Mouse (Mus musculus) heart, postnatal 36 days (tissue): ENCODE measurements around the gene N4bp2l2. TPM values are rescaled to one million over a fixed set of nuclear protein-coding genes. Genes with fewer than 3 reads are reported as not detected.

Experiments used
- DNase-seq, 2 experiments: peaks; one replicate each; pipeline ENCODE4 v3.0.0; 2021 to 2022
- intact Hi-C: fragments of 180-260 bp; cut with DNase I; formaldehyde crosslinking; loops from one replicate; pipeline ENCODE4 v1.15.1; 2025
- total RNA-seq, 2 experiments: library from RNA; stranded (reverse); gene quantifications; 2 replicates each; pipeline ENCODE4 v1.2.3; 2021

Gene N4bp2l2
- total RNA-seq, 2 experiments from 2014 or later: 40.9 to 45.6 TPM

DNA sequence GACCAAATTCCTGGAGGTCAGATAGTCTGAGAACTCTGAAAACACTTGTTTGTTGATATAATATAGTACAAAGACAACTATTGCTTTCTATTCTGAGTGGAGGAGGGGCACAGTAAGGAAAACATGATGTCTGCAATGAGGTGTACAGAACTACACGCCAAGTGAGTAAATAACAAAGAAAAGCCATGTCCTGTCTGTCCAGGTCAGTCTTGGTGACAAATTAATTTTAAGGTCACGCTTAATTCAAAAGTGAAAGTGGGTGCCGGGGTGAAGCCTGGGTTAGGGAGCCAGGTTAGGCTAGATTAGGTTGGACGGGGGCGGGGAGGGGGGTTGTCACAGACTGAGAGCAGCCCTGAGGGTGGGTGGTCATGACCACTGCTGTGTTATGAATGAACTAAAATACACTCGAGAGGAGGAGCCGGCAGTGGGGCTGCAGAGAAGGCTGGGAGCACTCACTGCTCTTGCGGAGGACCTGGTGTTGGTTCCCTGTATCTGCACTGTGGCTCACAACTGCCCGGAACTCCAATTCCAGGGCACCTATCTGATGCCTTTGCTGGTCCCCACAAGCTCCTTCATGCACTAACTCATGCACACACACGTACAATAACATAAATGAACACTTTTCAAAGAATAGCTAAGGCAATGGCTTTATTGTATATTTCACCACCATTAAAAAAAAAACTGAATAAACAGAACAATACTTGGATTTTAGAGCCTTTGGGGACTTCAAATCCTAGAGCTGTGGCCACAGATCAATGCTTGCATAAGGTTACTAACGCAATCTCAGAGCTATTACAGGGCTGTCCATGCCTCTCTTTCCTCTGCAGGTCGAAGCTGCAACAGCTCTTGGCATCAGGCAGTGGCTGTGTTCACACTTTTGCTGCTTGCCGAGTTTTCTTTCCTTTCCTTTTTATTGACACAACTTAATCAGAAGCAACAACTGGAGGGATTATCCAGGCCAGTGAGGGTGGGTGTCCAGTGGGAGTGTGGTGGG lies 66.4 kb downstream of the N4bp2l2 start:
- intact Hi-C loops: no loop called here
- DNase-seq: no peak

GRCm38 (mm10) chr5:150598202-150599119 lies 67.5 kb downstream of the N4bp2l2 start:
- intact Hi-C loops: no loop called here
- no peak for DNase-seq

DNA sequence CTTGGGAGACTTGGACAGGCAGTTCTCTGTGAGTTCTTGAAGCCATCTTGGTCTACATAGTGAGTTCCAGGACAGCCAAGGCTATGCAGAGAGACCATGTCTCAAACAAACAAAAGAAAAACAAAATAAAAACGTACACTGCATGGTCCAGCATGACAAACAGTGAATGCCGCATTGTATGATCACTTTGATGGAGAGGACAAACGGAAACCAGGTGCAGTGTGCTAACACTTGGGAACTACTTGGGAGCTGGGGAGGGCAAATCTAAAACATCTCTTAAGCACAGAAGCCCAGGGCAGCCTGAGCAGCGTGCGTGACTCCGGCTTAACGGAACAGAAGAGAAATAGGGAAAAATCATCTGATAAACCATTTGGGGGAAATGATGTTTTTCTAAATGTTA lies 68.9 kb downstream of the N4bp2l2 start, which contains the start of gene N4bp2l1:
N4bp2l1 (minus strand) TSS at position 101 of the 400 bp plus-strand sequence.
- DNase-seq: no peak
- intact Hi-C loops: no loop called here

GRCm38 (mm10) chr5:150595366-150596016 lies 70.5 kb downstream of the N4bp2l2 start:
- no peak for DNase-seq
- intact Hi-C loops: no loop called here

DNA sequence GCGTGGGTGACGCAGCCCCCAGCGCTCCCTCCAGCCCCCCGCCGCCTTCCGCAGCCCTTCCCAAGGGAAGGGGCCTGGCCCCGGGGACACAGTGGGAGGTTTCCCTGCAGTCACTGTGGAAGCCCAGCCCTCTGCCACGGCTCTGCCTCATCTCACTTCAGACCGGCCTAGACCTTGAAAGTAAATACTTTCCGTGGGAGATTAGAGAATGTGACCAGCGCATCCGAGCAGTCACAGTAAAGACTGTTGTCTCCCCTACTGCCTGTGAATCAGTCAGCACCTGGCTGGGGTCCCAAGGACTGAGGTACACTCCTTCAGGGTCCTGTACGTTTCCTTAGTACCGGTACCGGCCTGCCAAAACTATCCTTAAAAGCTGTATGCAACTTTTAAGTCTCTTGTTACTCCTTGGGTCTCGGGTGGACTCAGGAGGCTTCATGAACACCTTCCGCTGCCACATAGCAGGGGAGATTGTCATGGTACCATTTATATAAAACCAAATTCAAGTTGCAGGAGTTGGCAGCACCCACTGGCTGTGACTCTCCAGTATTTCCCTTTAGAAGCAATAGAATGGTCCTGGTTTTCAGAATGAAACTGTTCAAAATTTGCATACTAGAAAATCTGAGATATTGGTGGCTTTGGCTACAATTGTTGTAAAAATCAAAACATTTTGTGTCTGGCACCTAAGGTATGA lies 71.2 kb downstream of the N4bp2l2 start:
- intact Hi-C loops: no loop called here
- DNase-seq: no peak

GRCm38 (mm10) chr5:150593756-150594648 lies 72.0 kb downstream of the N4bp2l2 start:
- peak; percentile 54 to 68 for DNase-seq
- intact Hi-C loops: no loop called here

DNA sequence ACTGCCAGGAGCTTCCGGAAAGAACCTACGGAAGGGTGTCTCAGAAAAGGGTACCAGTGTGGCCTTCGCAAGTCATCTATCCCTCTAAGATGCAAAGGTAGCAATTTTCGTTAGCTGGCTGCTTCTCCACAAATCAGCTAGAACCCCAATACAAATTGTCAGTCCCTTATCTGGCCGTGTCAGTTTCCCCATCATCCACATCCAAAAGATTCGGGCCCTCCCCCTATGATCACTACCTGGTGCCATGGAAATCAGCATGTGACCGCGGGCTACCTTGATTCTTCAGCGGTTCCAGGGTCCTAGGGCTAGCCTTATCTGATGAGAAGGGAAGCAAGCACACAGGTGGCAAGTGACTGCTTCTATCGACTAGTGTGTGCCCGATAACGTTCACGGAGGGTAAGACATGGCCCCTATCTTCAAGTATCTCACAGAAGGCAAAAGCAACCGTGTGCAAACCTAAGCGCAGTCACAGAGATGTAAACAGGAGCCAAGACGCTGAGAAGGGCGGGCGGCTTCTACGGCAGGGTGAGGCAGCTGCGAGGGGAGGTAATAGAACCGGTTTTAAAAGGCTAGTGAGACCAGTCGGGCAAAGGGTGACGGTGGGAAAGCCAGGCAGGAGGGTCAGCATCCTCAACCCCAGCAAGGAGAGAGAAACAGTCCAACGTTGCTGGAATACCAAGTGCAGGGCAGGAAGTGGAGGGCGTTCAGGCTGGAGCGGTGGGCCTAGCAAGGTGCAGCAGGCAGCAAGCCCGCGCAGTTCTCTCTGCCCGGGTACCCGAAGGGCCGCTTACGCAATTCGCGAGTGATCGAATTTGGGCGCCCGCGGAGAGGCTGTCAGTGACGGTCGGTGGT lies 72.9 kb downstream of the N4bp2l2 start:
- peak in 1 of 2 experiments; percentile 18 for DNase-seq
- intact Hi-C loops: no loop called here

DNA sequence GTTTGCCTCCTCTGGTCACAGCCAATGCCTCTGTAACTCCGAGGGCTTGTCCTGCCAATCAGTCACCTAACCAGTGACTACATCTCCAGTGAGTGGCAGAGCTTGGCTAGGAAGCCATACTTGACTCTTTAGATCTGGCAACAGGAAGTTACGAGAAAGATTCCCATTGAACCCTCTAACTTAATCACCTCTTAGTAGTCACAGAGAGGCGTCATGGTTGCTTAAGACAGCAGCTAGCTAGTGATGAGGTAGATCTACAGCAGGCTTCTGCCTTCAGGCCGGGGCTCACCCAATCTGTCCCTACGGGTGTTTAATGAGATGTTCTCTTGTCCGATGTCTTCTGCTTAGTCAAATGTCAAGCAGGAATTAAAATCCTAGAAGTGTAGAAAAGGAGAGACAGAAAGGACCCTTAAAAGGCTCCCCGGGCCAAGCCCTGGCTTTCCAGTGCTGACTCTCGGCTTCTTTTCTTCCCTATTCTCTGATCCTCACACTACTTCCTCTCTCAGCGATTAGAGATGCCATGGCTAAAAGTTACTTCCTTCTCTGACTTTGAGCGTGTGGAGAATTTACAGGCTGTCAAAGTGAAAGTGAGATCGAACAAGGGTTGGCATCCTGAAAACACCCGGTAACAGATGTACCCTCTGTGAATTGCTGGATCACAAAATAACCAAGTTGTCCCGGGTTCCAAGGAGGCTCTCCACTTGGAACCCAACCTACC lies 73.6 kb downstream of the N4bp2l2 start:
- DNase-seq: no peak
- intact Hi-C loops: no loop called here

- intact Hi-C loops: no loop called here
These were observed 76.0 kb downstream of the N4bp2l2 start for GRCm38 (mm10) chr5:150589945-150590344.

GRCm38 (mm10) chr5:150584337-150584729 lies 81.7 kb downstream of the N4bp2l2 start:
- DNase-seq: no peak
- intact Hi-C loops: no loop called here

More at GRCm38 (mm10) chr5:150589945-150590344, 76.0 kb downstream of the N4bp2l2 start:
- DNase-seq: no peak

GRCm38 (mm10) chr5:150583622-150584336 lies 82.2 kb downstream of the N4bp2l2 start:
- intact Hi-C loops: no loop called here
- peak; percentile 24 to 33 for DNase-seq

DNA sequence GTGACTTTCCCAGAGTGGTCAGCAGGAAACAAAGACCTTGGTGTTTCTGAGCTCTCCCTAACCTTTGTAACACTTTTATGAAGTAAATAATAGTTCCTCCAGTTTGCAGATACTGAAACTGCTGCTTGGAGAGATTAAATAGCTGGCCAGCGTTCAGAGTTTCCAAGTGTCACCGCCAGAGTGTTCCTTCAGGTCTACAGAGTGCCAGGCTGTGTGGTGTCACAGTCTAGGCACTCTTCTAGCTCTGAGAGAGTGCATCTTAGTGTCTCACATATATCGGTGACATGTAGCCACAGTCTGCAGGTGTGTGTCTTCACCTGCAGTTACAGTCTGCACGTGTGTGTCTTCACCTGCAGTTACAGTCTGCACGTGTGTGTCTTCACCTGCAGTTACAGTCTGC lies 82.8 kb downstream of the N4bp2l2 start:
- no peak for DNase-seq
- intact Hi-C loops: no loop called here

DNA sequence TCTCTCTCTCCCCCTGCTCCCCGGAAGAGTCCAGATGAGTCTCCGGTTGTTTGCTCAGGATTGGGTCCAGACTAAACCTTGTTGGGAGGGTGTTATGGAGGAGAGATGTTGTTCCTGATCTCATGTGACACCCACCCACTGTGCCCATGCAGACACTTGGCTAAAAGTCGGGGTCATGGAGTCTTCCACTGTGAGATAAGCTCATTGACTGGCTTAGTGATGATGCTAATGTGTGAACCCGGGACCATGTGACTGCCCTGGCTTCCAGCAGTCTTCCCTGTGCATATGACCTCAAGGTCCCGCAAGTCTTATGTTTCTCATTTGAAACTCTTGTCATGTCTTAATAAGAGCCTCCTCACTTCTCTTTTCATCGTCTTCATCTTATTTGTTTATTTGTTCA lies 84.8 kb downstream of the N4bp2l2 start:
- DNase-seq: no peak
- intact Hi-C loops: no loop called here

- no peak for DNase-seq
- intact Hi-C loops: no loop called here
These were observed 87.3 kb downstream of the N4bp2l2 start for GRCm38 (mm10) chr5:150578613-150579171.

DNA sequence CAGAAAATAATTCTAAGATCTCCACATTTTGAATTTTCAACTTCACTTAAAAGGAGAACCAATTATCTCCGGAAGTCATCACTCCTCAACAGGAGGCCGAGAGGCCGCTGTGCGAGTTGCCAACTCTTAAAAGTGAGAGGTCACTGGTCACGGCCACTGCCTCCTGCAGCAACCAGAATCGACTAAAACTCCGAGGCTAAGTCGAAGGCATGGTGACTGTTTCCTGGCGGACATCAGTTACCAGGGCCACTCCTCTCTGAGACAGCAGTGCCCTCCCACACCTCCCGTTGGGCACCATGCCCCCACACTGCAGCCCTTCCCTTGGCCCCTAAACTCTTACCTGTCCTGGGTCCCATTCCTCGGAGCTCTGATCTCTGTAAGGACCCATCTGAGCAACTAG lies 89.2 kb downstream of the N4bp2l2 start:
- intact Hi-C loops: no loop called here
- DNase-seq: no peak

GRCm38 (mm10) chr5:150574885-150575284 lies 91.1 kb downstream of the N4bp2l2 start:
- intact Hi-C loops: no loop called here
- DNase-seq: no peak
